Mouse (Mus musculus) MEL (cell line): ENCODE data around the gene Nudt2. TPM values are rescaled to one million over a fixed set of nuclear protein-coding genes. Genes with fewer than 3 reads are reported as not detected.

Experiments
- DNase-seq: peaks from one replicate; pipeline ENCODE4 v3.0.0; 2011; ENCODE audit warnings: low read depth, low spot score
- H3K27ac ChIP-seq: 2 replicates; pipeline ENCODE4 v1.5.1; 2012; ENCODE audit warnings: low read depth, mild to moderate bottlenecking, control low read depth, low read length, moderate library complexity; ENCODE audit not compliant: control insufficient read depth
- H3K27me3 ChIP-seq, 2 experiments: fragments of 150-350 bp in 1 of 2; sonication (generic) in 1 of 2; 2 replicates each; pipeline ENCODE4 v1.6.1; 2012; ENCODE audit warnings: low read length in 2 of 2, mild to moderate bottlenecking in 2 of 2, improper control_type of control experiment in 1 of 2, moderate library complexity in 1 of 2; ENCODE audit not compliant: insufficient read depth in 2 of 2, control insufficient read depth in 1 of 2
- H3K36me3 ChIP-seq, 2 experiments: 2 replicates each; pipeline ENCODE4 v1.6.1; 2012 to 2014; ENCODE audit warnings: low read length in 2 of 2, improper control_type of control experiment in 1 of 2, inconsistent platforms in 1 of 2, mild to moderate bottlenecking in 1 of 2; ENCODE audit not compliant: insufficient read depth in 2 of 2, control insufficient read depth in 1 of 2
- H3K4me1 ChIP-seq, 2 experiments: fragments of 150-350 bp in 1 of 2; sonication (generic) in 1 of 2; 2 replicates each; pipeline ENCODE4 v1.6.1; 2012; ENCODE audit warnings: low read length in 2 of 2, improper control_type of control experiment in 1 of 2, mild to moderate bottlenecking in 1 of 2; ENCODE audit not compliant: insufficient read depth in 2 of 2, control insufficient read depth in 1 of 2
- H3K4me3 ChIP-seq, 2 experiments: fragments of 150-350 bp in 1 of 2; sonication (generic) in 1 of 2; 2 replicates each; pipeline ENCODE4 v1.5.1; 2012; ENCODE audit warnings: low read depth in 2 of 2, low read length in 2 of 2, mild to moderate bottlenecking in 2 of 2, moderate library complexity in 2 of 2, control low read depth in 1 of 2, improper control_type of control experiment in 1 of 2; ENCODE audit not compliant: control insufficient read depth in 1 of 2, insufficient read depth in 1 of 2
- H3K79me2 ChIP-seq: 2 replicates; pipeline ENCODE4 v1.6.1; 2012; ENCODE audit warnings: mild to moderate bottlenecking, low read length, moderate library complexity; ENCODE audit not compliant: control insufficient read depth, poor library complexity, insufficient read depth
- H3K9ac ChIP-seq: 2 replicates; pipeline ENCODE4 v1.6.1; 2012; ENCODE audit warnings: low read depth, mild to moderate bottlenecking, control low read depth, low read length, moderate library complexity; ENCODE audit not compliant: control insufficient read depth, poor library complexity, severe bottlenecking
- H3K9me3 ChIP-seq: fragments of 150-350 bp; sonication (generic); replicated peaks from 2 replicates; pipeline ENCODE4 v1.6.1; 2012; ENCODE audit warnings: mild to moderate bottlenecking, low read length, improper control_type of control experiment, moderate library complexity; ENCODE audit not compliant: insufficient read depth
- GABPA ChIP-seq: IDR thresholded peaks from 2 replicates; pipeline ENCODE4 v1.6.1; 2012; ENCODE audit warnings: low read depth, mild to moderate bottlenecking, inconsistent platforms, low read length, improper control_type of control experiment, moderate library complexity
- MEF2A ChIP-seq: IDR thresholded peaks from 2 replicates; pipeline ENCODE4 v1.6.1; 2014; ENCODE audit warnings: low read depth, mild to moderate bottlenecking, inconsistent platforms, low read length, improper control_type of control experiment; ENCODE audit not compliant: poor library complexity, insufficient replicate concordance, severe bottlenecking; ENCODE audit errors: extremely low read depth
- MXI1 ChIP-seq: IDR thresholded peaks from 2 replicates; pipeline ENCODE4 v1.6.1; 2011; ENCODE audit warnings: mild to moderate bottlenecking, low read depth, low read length, improper control_type of control experiment
- MYB ChIP-seq: IDR thresholded peaks from 2 replicates; pipeline ENCODE4 v1.6.1; 2011; ENCODE audit warnings: mild to moderate bottlenecking, low read depth, low read length, improper control_type of control experiment
- POLR2AphosphoS5 ChIP-seq: IDR thresholded peaks from 2 replicates; pipeline ENCODE4 v1.6.1; 2012; ENCODE audit warnings: low read depth, borderline replicate concordance, mild to moderate bottlenecking, inconsistent platforms, low read length, moderate library complexity, mixed read lengths
- RAD21 ChIP-seq: IDR thresholded peaks from 2 replicates; pipeline ENCODE4 v1.6.1; 2011; ENCODE audit warnings: mild to moderate bottlenecking, low read depth, low read length, improper control_type of control experiment
- SIN3A ChIP-seq: IDR thresholded peaks from 2 replicates; pipeline ENCODE4 v1.6.1; 2012; ENCODE audit warnings: low read length, improper control_type of control experiment, inconsistent platforms
- TAL1 ChIP-seq: IDR thresholded peaks from 2 replicates; pipeline ENCODE4 v1.6.1; 2012; ENCODE audit warnings: mild to moderate bottlenecking, inconsistent platforms, low read length, moderate library complexity, mixed read lengths
- USF2 ChIP-seq, 2 experiments: IDR thresholded peaks; 2 replicates each; pipeline ENCODE4 v1.6.1; 2011 to 2012; ENCODE audit warnings: improper control_type of control experiment in 2 of 2, low read length in 2 of 2, borderline replicate concordance in 1 of 2, inconsistent platforms in 1 of 2, low read depth in 1 of 2, mild to moderate bottlenecking in 1 of 2; ENCODE audit not compliant: insufficient read depth in 1 of 2
- ZMIZ1 ChIP-seq: IDR thresholded peaks from 2 replicates; pipeline ENCODE4 v1.6.1; 2012; ENCODE audit warnings: low read depth, mild to moderate bottlenecking, inconsistent platforms, low read length, improper control_type of control experiment, moderate library complexity
- polyA plus RNA-seq, 2 experiments: library from polyadenylated mRNA; stranded (reverse) in 1 of 2; unstranded in 1 of 2; fragments of >175 nt in 1 of 2; fragments of >200 nt in 1 of 2; gene quantifications; 2 replicates each; pipeline versions ENCODE4 v1.2.1 to v1.2.4; 2012; ENCODE audit warnings: low replicate concordance in 2 of 2, low read depth in 1 of 2; ENCODE audit not compliant: insufficient read length in 2 of 2, insufficient read depth in 1 of 2, missing spikeins in 1 of 2
- total RNA-seq: library from RNA; depleted of rRNA; stranded (reverse); fragments of 300-350 nt; gene quantifications from 2 replicates; pipeline ENCODE4 v1.2.3, GENCODE M21; 2012; rRNA removed

The Nudt2 gene
- total and polyA plus RNA-seq, 3 experiments, result 19.2 to 25.3 TPM; not detected in 1

GRCm38 (mm10) chr4:41527996-41528395, 63.0 kb downstream of the Nudt2 start:
- Histone ChIP-seq H3K4me3 (no peak overlapping the region), H3K27ac (no peak overlapping the region), H3K27me3 (no peaks in the 10 kb centered on the region), H3K4me1 (peaks cover 0 to 7% of the 10 kb centered on the region in 2 experiments; a peak in 2 of 4 replicates), H3K9me3 (no peaks in the 10 kb centered on the region), H3K79me2 (no peaks in the 10 kb centered on the region), H3K36me3 (peaks cover 0 to 2% of the 10 kb centered on the region in 2 experiments; a peak in 1 of 4 replicates), H3K9ac (no peak overlapping the region)
- TF ChIP-seq GABPA (no peak), USF2 (IDR thresholded peaks at IDR 0.05; ENCODE audit: borderline replicate concordance in 1 of 2, insufficient read depth in 1 of 2, low read depth in 1 of 2, low read length in 2 of 2) (no peak), SIN3A (no peak), ZMIZ1 (no peak), MYB (no peak), TAL1 (no peak), MEF2A (no peak), MXI1 (no peak), RAD21 (no peak), POLR2AphosphoS5 (no peak)
- DNase-seq, result no peak

Other genes starting within 250 kb of the Nudt2 start
- gene Ubap2, start 190.0 kb upstream of the Nudt2 start, total RNA-seq, result 22.5 and 22.7 TPM in 2 replicates
- gene Ubap2, start 190.0 kb upstream of the Nudt2 start, polyA plus RNA-seq, result 100 to 1,000 TPM; 127 to 170 TPM
- 24.3 and 25.9 TPM in 2 replicates for gene Dcaf12, start 150.3 kb upstream of the Nudt2 start, total RNA-seq
- 10 to 100 TPM in 1 of 2 experiments, not detected in 1; 49.2 TPM for gene Dcaf12, start 150.3 kb upstream of the Nudt2 start, polyA plus RNA-seq
- gene Ubap1, start 116.2 kb upstream of the Nudt2 start, total RNA-seq, result 9.1 and 12.8 TPM in 2 replicates
- 10 to 100 TPM in 1 of 2 experiments, not detected in 1; 15.7 TPM for gene Ubap1, start 116.2 kb upstream of the Nudt2 start, polyA plus RNA-seq
- gene Kif24, start 264 bp upstream of the Nudt2 start, total RNA-seq, result 11.6 and 11.7 TPM in 2 replicates
- 10 to 100 TPM in 1 of 2 experiments, not detected in 1; 13.2 TPM for gene Kif24, start 264 bp upstream of the Nudt2 start, polyA plus RNA-seq
- 1.2 and 1.5 TPM in 2 replicates for gene AI464131, start 37.9 kb downstream of the Nudt2 start, total RNA-seq
- 1 to 10 TPM in 1 of 2 experiments, not detected in 1; 2.2 TPM for gene AI464131, start 37.9 kb downstream of the Nudt2 start, polyA plus RNA-seq
- not detected in 2 replicates for gene 1110017D15Rik, start 52.2 kb downstream of the Nudt2 start, total RNA-seq
- gene 1110017D15Rik, start 52.2 kb downstream of the Nudt2 start, polyA plus RNA-seq, result under 1 TPM in 1 of 2 experiments, not detected in 1; 0.21 TPM
- 0.85 and 1.5 TPM in 2 replicates for gene Fam219a, start 104.4 kb downstream of the Nudt2 start, total RNA-seq
- 1 to 10 TPM in 1 of 2 experiments, not detected in 1; 3.8 TPM for gene Fam219a, start 104.4 kb downstream of the Nudt2 start, polyA plus RNA-seq
- not detected in 2 replicates for gene Dnaic1, start 104.6 kb downstream of the Nudt2 start, total RNA-seq
- not detected for gene Dnaic1, start 104.6 kb downstream of the Nudt2 start, polyA plus RNA-seq
- gene Enho, start 175.2 kb downstream of the Nudt2 start, total RNA-seq, result 0.19 TPM in 1 of 2 replicates, not detected in the other
- under 1 TPM in 1 of 2 experiments, not detected in 1; 0.40 TPM for gene Enho, start 175.2 kb downstream of the Nudt2 start, polyA plus RNA-seq
- gene Cntfr, start 231.9 kb downstream of the Nudt2 start, total RNA-seq, result not detected in 2 replicates
- not detected for gene Cntfr, start 231.9 kb downstream of the Nudt2 start, polyA plus RNA-seq
- gene Il11ra1, start 234.8 kb downstream of the Nudt2 start, total RNA-seq, result 42.9 and 66.7 TPM in 2 replicates
- gene Il11ra1, start 234.8 kb downstream of the Nudt2 start, polyA plus RNA-seq, result 10 to 100 TPM in 1 of 2 experiments, not detected in 1; 44.4 TPM
- gene Rpp25l, start 248.4 kb downstream of the Nudt2 start, total RNA-seq, result 50.4 and 63.5 TPM in 2 replicates
- gene Rpp25l, start 248.4 kb downstream of the Nudt2 start, polyA plus RNA-seq, result 10 to 100 TPM in 1 of 2 experiments, not detected in 1; 52.0 TPM